Mouse (Mus musculus) midbrain, embryonic 12.5 days (tissue): ENCODE data around the gene Dynlt3. TPM values are rescaled to one million over a fixed set of nuclear protein-coding genes. Genes with fewer than 3 reads are reported as not detected.
A peak's percentile ranks its signal among the peaks of the same experiment; 100 is the strongest.
"Not testable (repeated sequence)": the region's sequence is repeated elsewhere in the genome, so short reads cannot be mapped to it uniquely, and the experiment has no call there.

ENCODE experiments used
- ATAC-seq: fragments of 200-750 bp; cut with Nextera tagmentation; 2 replicates; pipeline ENCODE4 v1.8.0; 2017; ENCODE audit warnings: low read depth, moderate TSS enrichment, moderate library complexity; ENCODE audit not compliant: low FRiP score
- H3K27ac ChIP-seq: fragments of 300-500 bp; sonication (generic); replicated peaks from 2 replicates; pipeline ENCODE4 v1.5.1; 2016; ENCODE audit warnings: mild to moderate bottlenecking
- H3K27me3 ChIP-seq: fragments of 300-500 bp; sonication (generic); 2 replicates; pipeline ENCODE4 v1.6.1; 2016; ENCODE audit warnings: mild to moderate bottlenecking
- H3K36me3 ChIP-seq: fragments of 300-500 bp; sonication (generic); 2 replicates; pipeline ENCODE4 v1.6.1; 2016
- H3K4me1 ChIP-seq: fragments of 300-500 bp; sonication (generic); 2 replicates; pipeline ENCODE4 v1.6.1; 2016
- H3K4me2 ChIP-seq: fragments of 300-500 bp; sonication (generic); replicated peaks from 2 replicates; pipeline ENCODE4 v1.6.1; 2016; ENCODE audit warnings: mild to moderate bottlenecking, moderate library complexity
- H3K4me3 ChIP-seq: fragments of 300-500 bp; sonication (generic); 2 replicates; pipeline ENCODE4 v1.5.1; 2016; ENCODE audit warnings: mild to moderate bottlenecking
- H3K9ac ChIP-seq: fragments of 300-500 bp; sonication (generic); replicated peaks from 2 replicates; pipeline ENCODE4 v1.6.1; 2016; ENCODE audit warnings: mild to moderate bottlenecking, moderate library complexity
- H3K9me3 ChIP-seq: fragments of 300-500 bp; sonication (generic); 2 replicates; pipeline ENCODE4 v1.6.1; 2016; ENCODE audit warnings: mild to moderate bottlenecking
- WGBS: fragments of 180-500 bp; shearing (Covaris S2); methylation state at CpG from one replicate; pipeline ENCODE4 v1.1.7; 2016; 5-methylcytosine and 5-hydroxymethylcytosine counted together
- polyA plus RNA-seq: library from polyadenylated mRNA; unstranded; fragments of >200 nt; fragmentation: Nextera tagmentation; extraction: Ambion mirVana; gene quantifications from 2 replicates; pipeline ENCODE4 v1.2.1, GENCODE M21; 2016

Dynlt3 gene
- 19.1 and 20.6 TPM in 2 replicates for polyA plus RNA-seq

GRCm38 (mm10) chrX:9662391-9663111 lies at the start of gene Dynlt3:
Gene Dynlt3, minus strand, starts transcription at chrX:9663003.
- H3K4me2 ChIP-seq = peak within 1 kb of the TSS; percentile 50
- peak within 1 kb of the TSS; percentile 72 for H3K27ac ChIP-seq
- no peaks in the 10 kb centered on the region for H3K9me3 ChIP-seq
- peak within 1 kb of the TSS; percentile 49 for H3K4me3 ChIP-seq
- no peaks in the 10 kb centered on the region for H3K27me3 ChIP-seq
- H3K4me1 ChIP-seq = no peaks in the 10 kb centered on the region
- no peaks in the 10 kb centered on the region for H3K36me3 ChIP-seq
- WGBS = 17% methylated on average over 29 of the region's 30 CpGs
- peak within 1 kb of the TSS; percentile 55 for H3K9ac ChIP-seq
- ATAC-seq = peak; percentile 99

DNA sequence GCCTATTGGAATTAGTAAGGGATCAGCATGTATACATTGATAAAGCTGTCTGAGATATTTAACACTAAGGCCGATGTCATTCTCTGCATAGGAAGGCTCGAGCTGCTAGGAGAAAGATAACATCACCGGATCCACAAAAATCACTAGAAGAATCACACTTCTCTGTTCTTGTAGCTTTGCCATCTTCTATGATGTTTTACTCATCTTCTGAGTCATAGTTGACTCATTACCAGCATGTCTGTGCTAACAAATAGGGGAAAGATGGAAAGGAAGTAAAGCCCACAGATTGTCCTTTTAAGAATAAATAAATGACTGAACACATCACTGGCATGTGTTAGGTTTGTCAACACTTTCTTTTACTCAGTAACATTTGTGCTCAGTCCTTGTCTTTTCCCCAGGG lies 37.0 kb upstream of the Dynlt3 start:
- ATAC-seq = no peak
- Histone ChIP-seq H3K27ac (no peak overlapping the region), H3K4me2 (no peak overlapping the region), H3K27me3 (no peaks in the 10 kb centered on the region), H3K4me1 (no peaks in the 10 kb centered on the region), H3K4me3 (no peak overlapping the region), H3K36me3 (no peaks in the 10 kb centered on the region), H3K9me3 (no peaks in the 10 kb centered on the region), H3K9ac (no peak overlapping the region)
- 90% methylated on average over 3 of the region's 3 CpGs for WGBS

- Histone ChIP-seq H3K4me2 (no peak overlapping the region), H3K9ac (no peak overlapping the region), H3K27me3 (no peaks in the 10 kb centered on the region), H3K27ac (no peak overlapping the region), H3K4me3 (no peak overlapping the region), H3K9me3 (no peaks in the 10 kb centered on the region), H3K36me3 (no peaks in the 10 kb centered on the region), H3K4me1 (no peaks in the 10 kb centered on the region)
- WGBS = 38% methylated on average over 6 of the region's 6 CpGs
- ATAC-seq = peak; percentile 97
Observed at GRCm38 (mm10) chrX:9695997-9696396, 33.2 kb upstream of the Dynlt3 start.

- H3K27me3 ChIP-seq = no peaks in the 10 kb centered on the region
- WGBS = 59% methylated on average over 1 of the region's 1 CpGs
- H3K9me3 ChIP-seq = no peaks in the 10 kb centered on the region
- no peak for ATAC-seq
- H3K4me2 ChIP-seq = no peak overlapping the region
- no peaks in the 10 kb centered on the region for H3K36me3 ChIP-seq
- no peak overlapping the region for H3K4me3 ChIP-seq
- H3K27ac ChIP-seq = no peak overlapping the region
- H3K9ac ChIP-seq = no peak overlapping the region
- H3K4me1 ChIP-seq = no peaks in the 10 kb centered on the region
Observed at GRCm38 (mm10) chrX:9672040-9672439, 9.2 kb upstream of the Dynlt3 start.

- no peaks in the 10 kb centered on the region for H3K4me1 ChIP-seq
- ATAC-seq = no peak
- no peak overlapping the region for H3K9ac ChIP-seq
- no peaks in the 10 kb centered on the region for H3K36me3 ChIP-seq
- no peak overlapping the region for H3K4me2 ChIP-seq
- no peaks in the 10 kb centered on the region for H3K27me3 ChIP-seq
- H3K9me3 ChIP-seq = no peaks in the 10 kb centered on the region
- H3K27ac ChIP-seq = no peak overlapping the region
- 95% methylated on average over 3 of the region's 3 CpGs for WGBS
- no peak overlapping the region for H3K4me3 ChIP-seq
Observed at GRCm38 (mm10) chrX:9671418-9671817, 8.6 kb upstream of the Dynlt3 start.

DNA sequence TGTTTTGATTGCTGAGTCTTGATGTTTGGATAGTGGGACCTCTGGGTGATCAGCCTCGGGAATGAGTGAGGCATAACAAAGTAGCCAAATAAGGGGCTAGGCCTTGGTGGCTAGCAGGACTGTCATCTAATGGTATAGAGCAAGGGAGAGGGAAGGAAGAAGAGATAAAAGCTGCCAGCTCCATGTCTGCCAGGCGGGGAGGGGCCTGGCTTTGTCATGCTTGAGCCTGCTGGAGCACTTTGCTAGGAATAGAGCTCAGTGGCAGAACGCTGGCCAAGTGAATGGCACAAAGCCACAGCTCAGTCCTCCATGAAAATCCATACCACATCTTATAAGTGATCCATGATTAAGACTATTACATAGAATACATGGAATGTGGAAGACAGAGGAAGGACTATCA lies 10.0 kb downstream of the Dynlt3 start:
- ATAC-seq = no peak

GRCm38 (mm10) chrX:9640594-9640993 lies 22.2 kb downstream of the Dynlt3 start:
- WGBS = 70% methylated on average over 5 of the region's 5 CpGs
- not testable (repeated sequence) for H3K9me3 ChIP-seq, H3K27me3 ChIP-seq, H3K9ac ChIP-seq, H3K36me3 ChIP-seq, ATAC-seq, H3K4me3 ChIP-seq, H3K4me2 ChIP-seq, H3K4me1 ChIP-seq, H3K27ac ChIP-seq

More for the DNA sequence above, 10.0 kb downstream of the Dynlt3 start:
- Histone ChIP-seq H3K4me1 (no peaks in the 10 kb centered on the region), H3K4me3 (no peak overlapping the region), H3K27ac (no peak overlapping the region), H3K9me3 (no peaks in the 10 kb centered on the region), H3K36me3 (no peaks in the 10 kb centered on the region), H3K4me2 (no peak overlapping the region), H3K27me3 (no peaks in the 10 kb centered on the region), H3K9ac (no peak overlapping the region)
- WGBS = 72% methylated on average over 3 of the region's 3 CpGs

DNA sequence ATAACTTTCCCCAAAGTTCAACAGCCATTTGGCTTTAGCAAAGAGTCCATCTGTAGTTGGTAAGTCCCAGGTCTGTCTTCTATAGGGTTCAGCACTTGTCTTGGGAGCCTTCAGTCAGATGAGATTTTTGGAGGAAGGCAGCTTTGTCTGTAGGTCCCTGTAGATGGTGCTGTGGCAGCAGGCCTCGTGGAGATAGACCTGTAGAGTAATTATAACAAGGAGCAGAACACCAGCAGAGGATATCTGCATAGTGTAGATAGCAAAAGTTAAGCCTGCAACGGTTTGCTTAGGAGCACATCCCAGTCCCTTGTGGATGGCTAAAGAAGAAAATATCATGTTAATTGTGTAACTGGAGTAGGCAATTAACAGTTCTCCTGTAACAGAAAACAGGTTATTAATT lies 22.7 kb downstream of the Dynlt3 start:
- H3K36me3 ChIP-seq, H3K4me2 ChIP-seq, H3K27ac ChIP-seq, H3K9me3 ChIP-seq, H3K9ac ChIP-seq, H3K4me3 ChIP-seq, H3K4me1 ChIP-seq, H3K27me3 ChIP-seq, ATAC-seq: not testable (repeated sequence)
- WGBS = 55% methylated on average over 2 of the region's 2 CpGs

Other genes starting within 250 kb of the Dynlt3 start
- 0.77 and 0.81 TPM in 2 replicates for gene Cybb, start 175.2 kb downstream of the Dynlt3 start, polyA plus RNA-seq
- not detected in 2 replicates for gene H2al1o, start 90.6 kb downstream of the Dynlt3 start, polyA plus RNA-seq
- not detected in 2 replicates for gene Hypm, start 183.9 kb upstream of the Dynlt3 start, polyA plus RNA-seq
- not detected in 2 replicates for gene H2al3, start 186.7 kb upstream of the Dynlt3 start, polyA plus RNA-seq
- 0.96 and 1.1 TPM in 2 replicates for gene Sytl5, start 222.6 kb upstream of the Dynlt3 start, polyA plus RNA-seq